Mouse (Mus musculus): ENCODE measurements around the gene Gng3.

GRCm38 (mm10) chr19:8872266-8872840, 33.4 kb upstream of the Gng3 start:
- TF ChIP-seq CTCF (conservative IDR thresholded peaks at IDR 0.05; ENCODE audit: insufficient read depth, insufficient read length, low read depth, low read length): no peak
- no peak for TF ChIP-seq POLR2A (IDR thresholded peaks at IDR 0.05; ENCODE audit: low read depth, low read length)

All from kidney, adult 2 months (tissue).